Mouse (Mus musculus) cerebellum, postnatal 10 days (tissue): Measurements from ENCODE around the gene Dars2.

ENCODE experiments used
- DNase-seq, 2 experiments: peaks; one replicate each; pipeline ENCODE4 v3.0.0; 2021; ENCODE audit warnings: mixed read lengths in 2 of 2

Gene Dars2

GRCm38 (mm10) chr1:161070352-161071271, at the start of gene Dars2, which contains the start of gene Cenpl:
TSS of gene Dars2 (minus strand) at chr1:161070658.
TSS of gene Cenpl (plus strand) at chr1:161070713.
- DNase-seq: peak; percentile 97

- no peak for DNase-seq
These were observed 44.1 kb upstream of the Dars2 start for GRCm38 (mm10) chr1:161114591-161114990.

- peak; percentile 5 to 6 for DNase-seq
These were observed 38.8 kb upstream of the Dars2 start for GRCm38 (mm10) chr1:161109216-161109615.

DNA sequence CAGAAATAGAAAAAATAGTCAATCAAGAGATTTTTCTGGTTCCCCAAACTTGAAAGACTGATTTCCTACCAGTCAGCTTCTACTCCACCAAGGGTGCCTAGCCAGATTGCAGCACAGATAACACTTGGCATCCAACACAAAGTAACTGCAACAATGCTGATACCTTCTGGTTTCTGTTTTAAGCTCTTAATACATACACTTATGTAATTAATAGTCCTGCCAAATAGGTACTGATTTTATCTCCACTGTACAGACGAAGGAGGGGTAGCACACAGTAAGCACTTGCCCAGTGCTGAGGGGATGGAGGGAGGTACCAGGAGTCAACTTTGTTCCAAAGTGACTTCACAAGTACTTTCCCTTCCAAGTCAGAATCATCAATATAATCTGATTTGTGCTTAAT, 33.4 kb upstream of the Dars2 start:
- no peak for DNase-seq

DNA sequence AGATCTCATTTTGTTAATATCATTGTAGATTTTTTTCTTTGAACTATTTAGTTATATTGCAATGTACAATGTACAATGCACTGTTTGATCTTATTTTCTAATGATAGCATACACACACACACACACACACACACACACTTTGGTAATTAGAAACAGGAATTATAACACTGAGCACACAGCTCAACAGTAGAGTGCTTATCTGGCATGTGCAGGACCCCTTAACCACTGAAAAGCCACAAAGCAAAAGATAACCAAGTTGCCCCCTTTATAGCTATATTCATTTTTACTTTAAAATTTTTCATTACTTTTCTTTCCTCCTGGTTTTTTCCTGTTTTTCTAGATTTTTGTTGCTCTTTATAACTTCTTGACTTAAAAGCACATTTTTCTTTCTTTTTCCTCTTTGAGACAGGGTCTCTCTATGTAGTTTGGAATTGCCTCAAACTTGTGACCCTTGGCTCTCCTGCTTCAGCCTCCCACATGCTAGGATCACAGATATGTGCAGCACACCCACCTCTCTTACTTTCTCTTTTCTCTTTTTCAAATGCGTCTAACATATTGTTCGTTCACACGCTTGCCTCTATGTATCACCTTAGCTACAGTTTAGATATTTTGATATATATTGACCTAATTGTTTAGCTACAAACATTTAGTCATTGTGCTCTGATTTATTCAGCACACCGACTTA, 29.4 kb upstream of the Dars2 start:
- DNase-seq: no peak

- DNase-seq: no peak
These were observed 6.8 kb upstream of the Dars2 start for GRCm38 (mm10) chr1:161077243-161077642.

GRCm38 (mm10) chr1:161076238-161076637, 5.8 kb upstream of the Dars2 start:
- no peak for DNase-seq

DNA sequence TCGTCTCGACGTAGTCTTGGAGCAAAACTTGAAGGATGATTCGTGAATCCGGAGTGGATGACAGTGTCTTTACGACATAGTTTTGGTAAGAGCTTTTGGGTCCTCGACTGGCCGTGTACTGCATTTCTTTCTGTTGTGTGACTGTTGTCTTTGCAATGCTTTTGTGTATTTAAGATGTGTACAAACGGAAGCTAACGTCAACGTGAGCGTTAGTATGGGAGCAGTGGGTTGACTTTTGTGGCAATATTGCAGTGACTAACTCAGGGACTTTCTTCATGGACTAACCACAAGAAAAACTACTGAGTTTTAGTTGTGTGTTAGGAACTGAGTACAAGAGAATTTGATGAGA, 788 bp upstream of the Dars2 start:
- no peak for DNase-seq

DNA sequence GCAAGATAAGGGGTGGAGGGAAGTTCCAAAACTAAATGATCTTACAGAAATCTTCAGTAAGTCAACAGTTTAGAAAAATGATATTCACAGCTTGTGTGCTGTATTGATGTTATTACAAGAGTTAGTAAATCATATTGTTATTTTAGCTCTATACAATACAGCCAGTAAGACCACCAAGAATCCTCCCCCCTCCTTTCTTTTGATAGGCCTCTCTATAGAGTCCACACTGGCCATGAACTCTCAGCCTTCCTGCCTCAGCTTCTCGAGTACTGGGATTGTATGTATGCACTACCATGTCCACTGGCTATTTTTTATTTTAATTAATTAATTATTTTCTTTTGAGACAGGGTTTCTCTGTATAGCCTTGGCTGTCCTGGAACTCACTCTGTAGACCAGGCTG, 7.1 kb downstream of the Dars2 start:
- no peak for DNase-seq

- DNase-seq: no peak
These were observed 13.3 kb downstream of the Dars2 start for GRCm38 (mm10) chr1:161057164-161057563.

GRCm38 (mm10) chr1:161046972-161047371, 23.5 kb downstream of the Dars2 start:
- DNase-seq: no peak

GRCm38 (mm10) chr1:161041261-161042020, 29.0 kb downstream of the Dars2 start:
- DNase-seq: no peak

- DNase-seq: no peak
These were observed 29.6 kb downstream of the Dars2 start for GRCm38 (mm10) chr1:161040855-161041254.

GRCm38 (mm10) chr1:161040426-161040770, 30.1 kb downstream of the Dars2 start:
- DNase-seq: peak in 1 of 2 experiments; percentile 9

- DNase-seq: peak; percentile 6 to 16
These were observed 30.6 kb downstream of the Dars2 start for GRCm38 (mm10) chr1:161039741-161040425.

- DNase-seq: no peak
These were observed 31.3 kb downstream of the Dars2 start for GRCm38 (mm10) chr1:161038968-161039721.

DNA sequence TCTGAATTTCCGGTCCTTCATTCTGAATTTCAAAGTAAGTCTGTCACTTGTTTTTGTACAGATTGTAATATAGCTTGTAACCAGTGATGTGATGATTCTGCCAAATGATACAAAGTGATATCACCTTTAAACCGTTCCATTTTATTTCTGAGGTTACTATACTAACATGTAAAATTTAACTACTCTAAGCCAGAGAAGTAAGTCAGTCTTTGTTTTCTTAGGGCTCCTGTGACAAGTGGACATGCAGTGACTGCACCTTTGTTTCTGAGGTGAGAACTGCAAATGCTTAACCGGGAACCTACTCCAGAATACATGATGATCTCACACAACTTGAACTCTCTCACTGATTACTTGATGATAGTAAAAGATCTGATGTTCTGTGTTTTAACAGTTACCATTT, 32.5 kb downstream of the Dars2 start:
- no peak for DNase-seq

DNA sequence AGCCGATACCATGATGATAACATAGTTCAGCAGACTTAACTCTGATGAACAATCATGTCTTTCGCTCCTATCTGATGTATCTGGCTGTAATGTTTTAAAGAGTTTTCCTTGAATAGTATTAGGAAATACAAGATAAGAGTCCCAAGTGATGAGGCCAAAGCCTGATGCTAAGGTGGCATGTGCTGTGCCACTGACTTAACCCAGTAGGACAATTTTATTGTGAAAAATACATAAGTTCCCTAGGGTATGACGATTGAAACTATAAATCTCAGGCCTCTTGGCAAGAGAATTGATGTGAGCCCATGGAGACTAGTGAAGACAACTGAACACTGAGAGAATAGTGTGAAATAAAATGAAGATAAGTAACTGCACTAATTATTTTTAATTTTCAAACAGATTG, 32.9 kb downstream of the Dars2 start:
- no peak for DNase-seq

GRCm38 (mm10) chr1:161037026-161037425, 33.4 kb downstream of the Dars2 start:
- no peak for DNase-seq

- DNase-seq: peak; percentile 22 to 32
These were observed 34.0 kb downstream of the Dars2 start for GRCm38 (mm10) chr1:161036411-161036841.

DNA sequence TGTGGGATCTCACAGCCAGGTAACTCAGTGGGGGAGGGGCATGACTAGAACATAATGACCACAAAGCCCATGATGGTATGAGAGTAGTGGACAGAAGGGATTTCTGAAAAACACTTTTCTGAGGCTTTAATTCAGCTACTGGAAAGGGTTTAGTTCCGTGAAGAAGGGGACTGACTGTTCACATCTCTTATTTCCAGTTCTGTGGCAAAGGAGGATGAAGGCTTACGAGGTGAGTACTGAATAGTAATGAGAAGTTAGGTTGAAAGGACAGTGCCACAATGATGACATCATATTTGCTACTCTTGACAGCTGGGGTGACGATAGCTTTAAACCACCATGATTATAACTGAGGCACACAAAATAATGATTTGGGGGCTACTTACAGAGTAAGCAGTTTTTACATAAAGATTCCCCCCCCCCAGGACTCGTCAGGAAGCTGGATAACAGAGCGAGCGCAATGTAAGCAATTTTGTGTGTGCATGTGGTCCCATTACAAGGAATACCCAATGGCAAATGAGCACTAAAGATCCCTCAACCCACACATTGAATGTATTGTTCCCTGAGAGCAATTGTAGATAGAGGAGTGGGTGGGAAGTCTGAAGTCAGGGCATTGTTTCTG, 34.6 kb downstream of the Dars2 start:
- DNase-seq: peak; percentile 60 to 73
